Mouse (Mus musculus) embryo, embryonic 11.5 days (tissue): ENCODE measurements around the gene Tmprss9.
"Not testable (repeated sequence)": the region's sequence is repeated elsewhere in the genome, so short reads cannot be mapped to it uniquely, and the experiment has no call there.

Source experiments
- DNase-seq: peaks from one replicate; pipeline ENCODE4 v3.0.0-alpha.2; 2012; ENCODE audit warnings: low read depth, low spot score

Gene Tmprss9

DNA sequence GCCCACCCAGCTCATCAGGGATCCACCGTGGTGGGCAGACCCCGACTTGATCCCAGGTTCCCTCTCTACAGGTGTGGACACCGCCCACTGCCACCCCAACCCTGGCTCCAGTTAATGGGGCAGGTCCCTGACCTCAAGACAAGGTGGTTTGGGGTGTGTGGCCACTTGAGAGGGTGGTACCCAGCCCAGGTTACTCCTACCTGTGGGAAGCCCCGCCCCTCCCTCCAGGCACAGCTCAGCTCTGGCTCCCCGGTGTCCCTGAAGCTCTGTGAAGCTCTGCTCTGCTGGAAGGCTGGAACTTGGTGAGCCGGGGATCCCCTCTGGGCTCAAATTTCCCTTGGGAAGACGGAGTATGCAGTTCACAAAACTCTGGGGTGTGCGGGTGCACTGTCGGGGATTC is at the start of gene Tmprss9:
Tmprss9 (plus strand) TSS at position 268 of the 400 bp plus-strand sequence.
- no peak for DNase-seq

DNA sequence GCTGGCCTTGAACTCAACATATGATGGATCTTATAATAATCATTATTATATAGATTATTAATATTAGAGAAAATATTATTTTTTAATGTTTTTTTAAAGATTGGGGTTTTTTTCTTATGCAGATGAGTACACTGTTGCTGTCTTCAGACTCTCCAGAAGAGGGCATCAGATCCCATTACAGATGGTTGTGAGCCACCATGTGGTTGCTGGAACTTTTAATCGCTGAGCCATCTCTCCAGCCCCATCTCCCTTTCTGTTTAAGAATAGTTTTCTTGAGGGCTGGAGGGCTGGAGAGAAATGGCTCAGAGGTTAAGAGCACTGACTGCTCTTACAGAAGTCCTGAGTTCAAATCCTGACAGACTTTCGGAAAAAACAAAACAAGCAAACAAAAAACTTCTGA is 49.7 kb upstream of the Tmprss9 start:
- DNase-seq: no peak

DNA sequence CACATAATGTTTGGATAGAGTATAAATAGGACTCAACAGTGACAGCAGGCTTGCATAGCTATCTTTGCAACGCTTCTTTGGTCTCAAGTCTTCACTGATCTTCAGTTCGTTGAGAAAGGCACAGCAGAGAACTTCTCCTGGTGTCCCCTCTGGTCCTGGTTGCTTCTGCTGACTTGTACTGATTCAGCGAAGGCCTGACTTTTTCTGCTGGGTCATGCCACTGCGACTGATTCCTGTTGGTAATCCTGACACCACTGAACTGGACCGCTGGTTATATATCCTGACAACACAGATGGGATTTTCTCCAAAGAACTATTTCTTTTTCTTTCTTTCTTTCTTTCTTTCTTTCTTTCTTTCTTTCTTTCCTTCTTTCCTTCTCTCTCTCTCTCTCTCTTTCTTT is 49.1 kb upstream of the Tmprss9 start:
- no peak for DNase-seq

DNA sequence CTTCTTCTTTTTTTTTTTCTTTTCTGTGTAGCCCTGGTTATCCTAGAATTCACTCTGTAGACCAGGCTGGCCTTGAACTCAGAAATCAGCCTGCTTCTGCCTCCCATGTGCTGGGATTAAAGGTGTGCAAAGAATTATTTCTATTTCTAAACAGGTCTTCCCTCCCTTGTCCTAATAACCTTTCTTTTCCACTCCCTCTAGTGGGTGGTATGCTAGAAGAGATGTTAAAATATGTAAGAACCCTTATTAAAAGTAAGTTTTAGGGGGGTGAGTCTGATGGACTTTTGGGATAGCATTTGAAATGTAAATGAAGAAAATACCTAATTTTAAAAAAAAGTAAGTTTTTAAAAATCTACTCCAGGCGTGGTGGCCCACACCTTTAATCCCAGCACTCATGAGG is 48.3 kb upstream of the Tmprss9 start:
- no peak for DNase-seq

DNA sequence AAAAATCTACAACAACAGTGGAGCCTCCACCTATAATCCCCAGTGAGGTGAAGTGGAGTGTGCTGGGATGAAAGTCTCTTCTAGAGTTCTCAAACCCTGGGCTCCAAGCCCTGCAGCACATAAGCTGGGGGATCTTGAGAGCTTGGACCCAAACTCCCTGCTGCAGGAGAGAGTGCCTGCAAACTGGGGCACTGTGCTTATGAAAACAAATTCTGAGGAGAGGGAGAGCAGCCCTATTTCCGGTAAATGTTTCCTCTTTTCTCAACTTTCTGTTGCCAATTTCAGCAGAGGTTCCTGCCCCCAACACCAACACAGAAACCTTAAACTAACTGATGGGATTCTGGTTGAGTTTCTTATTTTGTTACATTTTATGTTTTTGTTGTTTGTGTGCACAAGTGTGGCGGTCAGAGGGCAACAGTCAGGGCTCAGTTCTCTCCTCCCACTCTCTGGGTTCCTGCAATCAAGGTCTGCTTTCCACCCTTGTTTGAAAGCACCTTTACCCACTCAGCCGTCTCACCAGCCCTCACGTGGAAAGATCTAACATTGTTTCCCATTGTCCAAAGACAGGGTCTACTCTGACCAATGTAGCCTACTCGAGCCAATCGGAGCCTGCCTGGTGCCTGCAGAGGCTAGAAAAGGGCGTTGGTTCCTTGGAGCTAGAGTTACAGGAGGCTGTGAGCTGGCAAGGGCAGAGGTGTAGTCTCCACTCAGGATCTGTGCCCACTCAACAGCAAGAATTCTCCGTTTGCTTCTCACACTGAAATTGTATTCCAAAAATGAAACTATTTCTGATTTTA is 47.6 kb upstream of the Tmprss9 start:
- no peak for DNase-seq

DNA sequence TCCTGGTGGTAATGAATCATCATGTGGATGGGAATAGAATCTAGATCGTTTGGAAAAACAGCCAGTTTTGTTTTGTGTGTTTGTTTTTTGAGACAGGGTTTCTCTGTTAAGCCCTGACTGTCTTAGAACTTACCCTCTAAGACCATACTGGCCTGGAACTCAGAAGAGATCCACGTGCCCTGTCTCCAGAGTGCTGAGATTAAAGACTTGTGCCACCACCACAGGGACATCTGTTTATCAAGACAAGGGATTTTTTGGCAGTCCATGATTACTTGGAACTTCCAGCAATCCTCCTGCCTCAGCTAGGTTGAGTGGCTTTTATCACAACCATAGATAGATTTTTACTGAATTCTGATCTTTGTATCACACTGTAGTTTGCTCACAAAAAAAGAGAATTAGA is 46.8 kb upstream of the Tmprss9 start:
- DNase-seq: no peak

DNA sequence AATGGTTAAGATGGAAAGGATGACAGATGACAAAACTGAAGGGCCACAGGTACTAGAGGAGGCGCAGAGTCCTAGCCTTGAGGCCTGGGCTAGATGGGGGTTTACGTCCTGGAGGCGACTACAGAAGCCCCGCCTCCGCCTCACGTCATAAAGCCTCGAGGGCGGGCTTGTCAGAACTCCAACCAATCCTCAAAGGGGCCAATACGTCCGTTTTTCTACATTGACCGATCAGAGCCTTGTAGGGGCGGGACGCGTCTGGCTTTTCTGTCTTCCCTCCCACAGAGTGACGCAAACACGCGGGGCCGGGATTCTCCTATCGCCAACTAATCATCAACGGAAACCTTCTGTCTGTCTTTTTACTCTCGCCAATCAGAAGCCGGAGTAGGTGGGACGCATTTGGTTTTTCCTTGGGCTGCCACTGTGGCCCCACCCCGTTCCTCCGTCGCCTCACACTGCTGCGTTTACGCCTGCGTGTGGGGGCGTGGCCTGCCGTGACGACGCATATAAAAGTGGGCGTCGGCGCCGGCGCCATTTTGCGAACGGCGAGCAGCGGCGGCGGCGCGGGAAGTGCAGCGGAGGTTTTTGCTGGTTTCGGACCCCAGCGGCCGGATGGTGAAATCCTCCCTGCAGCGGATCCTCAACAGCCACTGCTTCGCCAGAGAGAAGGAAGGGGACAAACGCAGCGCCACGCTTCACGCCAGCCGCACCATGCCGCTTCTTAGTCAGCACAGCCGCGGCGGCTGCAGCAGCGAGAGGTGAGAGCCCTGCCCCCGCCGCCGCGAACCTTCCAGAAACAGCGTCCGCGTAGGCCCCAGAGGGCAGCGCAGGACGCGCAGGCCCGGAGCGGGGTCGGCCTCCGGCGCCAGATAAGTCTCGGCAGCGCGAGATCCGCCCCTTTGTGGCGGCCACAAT is 45.2 kb upstream of the Tmprss9 start, which contains the start of gene Oaz1:
Oaz1 (plus strand) TSS at position 506 of the 912 bp plus-strand sequence.
- DNase-seq: peak; percentile 99

DNA sequence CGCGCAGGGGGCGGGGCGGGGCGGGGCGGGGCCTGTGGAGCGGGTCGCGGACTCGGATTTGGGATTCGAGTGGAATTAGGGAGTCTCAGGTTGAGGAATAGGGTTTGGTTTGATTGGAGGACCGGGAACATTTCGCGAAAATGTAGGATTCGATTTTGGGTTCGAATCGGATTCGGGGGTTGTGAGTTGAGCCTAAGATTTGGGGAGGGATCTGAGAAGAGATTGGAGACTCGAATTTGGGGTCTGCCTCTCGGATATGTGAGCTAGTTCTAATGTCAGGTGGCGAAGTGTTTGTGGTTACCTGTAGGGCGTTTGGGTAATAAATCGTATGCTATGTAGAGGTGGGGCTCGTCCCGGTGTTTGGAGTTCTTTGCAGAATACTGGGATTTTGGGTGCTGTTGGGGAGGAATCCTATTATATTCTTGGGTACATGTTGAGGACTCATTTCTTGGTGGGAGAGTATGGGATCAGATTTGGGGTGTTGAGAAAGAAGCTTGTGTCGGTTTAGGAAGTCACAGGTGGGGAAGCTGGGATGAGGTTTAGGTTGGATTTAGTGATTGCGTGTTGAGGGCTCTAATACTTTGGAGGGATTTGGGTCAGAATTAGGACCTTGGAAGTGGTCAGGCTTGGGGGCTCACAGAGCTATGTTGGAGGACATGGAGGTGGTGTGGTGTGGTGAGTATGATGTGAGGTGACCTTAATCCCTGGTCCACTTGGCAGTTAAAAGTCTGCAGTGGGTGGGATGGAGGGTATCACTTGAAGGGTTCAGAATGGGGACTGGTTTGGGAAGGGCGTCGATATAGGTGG is 44.4 kb upstream of the Tmprss9 start:
- DNase-seq: no peak

DNA sequence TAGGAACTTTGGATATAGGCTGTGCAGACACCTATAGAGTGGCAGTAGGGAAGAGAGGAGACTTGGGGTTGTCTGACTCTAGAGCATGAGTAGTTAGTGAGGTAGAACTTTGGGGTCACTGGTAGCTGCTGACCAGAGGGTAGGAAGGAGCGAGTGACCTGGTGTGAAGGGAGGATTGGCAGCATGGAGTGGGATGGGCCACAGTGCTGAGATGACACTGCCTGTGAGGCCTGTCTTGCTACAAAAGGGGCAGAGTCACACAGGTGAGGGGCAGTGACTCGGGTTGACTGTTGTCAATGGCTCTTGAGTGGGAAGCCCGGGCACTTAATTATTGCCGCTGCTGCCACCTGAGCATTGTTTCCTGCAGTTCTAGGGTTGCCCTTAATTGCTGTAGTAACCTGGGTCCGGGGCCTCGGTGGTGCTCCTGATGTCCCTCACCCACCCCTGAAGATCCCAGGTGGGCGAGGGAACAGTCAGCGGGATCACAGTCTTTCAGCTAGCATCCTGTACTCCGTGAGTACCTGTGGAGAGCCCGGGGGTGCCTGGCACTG is 43.7 kb upstream of the Tmprss9 start:
- DNase-seq: no peak

DNA sequence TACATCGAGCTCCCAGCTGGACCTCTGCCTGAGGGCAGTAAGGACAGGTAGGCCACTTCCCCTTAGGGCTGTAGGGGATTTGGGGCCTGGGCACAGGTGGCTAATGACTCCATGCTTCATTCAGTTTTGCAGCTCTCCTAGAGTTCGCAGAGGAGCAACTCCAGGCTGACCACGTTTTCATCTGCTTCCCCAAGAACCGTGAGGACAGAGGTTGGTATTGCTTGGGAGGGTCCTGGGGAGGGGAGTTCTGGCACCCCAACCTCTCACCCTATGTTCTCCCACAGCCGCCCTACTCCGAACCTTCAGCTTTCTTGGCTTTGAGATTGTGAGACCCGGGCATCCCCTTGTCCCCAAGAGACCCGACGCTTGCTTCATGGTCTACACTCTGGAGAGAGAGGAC is 43.1 kb upstream of the Tmprss9 start:
- DNase-seq: not testable (repeated sequence)

DNA sequence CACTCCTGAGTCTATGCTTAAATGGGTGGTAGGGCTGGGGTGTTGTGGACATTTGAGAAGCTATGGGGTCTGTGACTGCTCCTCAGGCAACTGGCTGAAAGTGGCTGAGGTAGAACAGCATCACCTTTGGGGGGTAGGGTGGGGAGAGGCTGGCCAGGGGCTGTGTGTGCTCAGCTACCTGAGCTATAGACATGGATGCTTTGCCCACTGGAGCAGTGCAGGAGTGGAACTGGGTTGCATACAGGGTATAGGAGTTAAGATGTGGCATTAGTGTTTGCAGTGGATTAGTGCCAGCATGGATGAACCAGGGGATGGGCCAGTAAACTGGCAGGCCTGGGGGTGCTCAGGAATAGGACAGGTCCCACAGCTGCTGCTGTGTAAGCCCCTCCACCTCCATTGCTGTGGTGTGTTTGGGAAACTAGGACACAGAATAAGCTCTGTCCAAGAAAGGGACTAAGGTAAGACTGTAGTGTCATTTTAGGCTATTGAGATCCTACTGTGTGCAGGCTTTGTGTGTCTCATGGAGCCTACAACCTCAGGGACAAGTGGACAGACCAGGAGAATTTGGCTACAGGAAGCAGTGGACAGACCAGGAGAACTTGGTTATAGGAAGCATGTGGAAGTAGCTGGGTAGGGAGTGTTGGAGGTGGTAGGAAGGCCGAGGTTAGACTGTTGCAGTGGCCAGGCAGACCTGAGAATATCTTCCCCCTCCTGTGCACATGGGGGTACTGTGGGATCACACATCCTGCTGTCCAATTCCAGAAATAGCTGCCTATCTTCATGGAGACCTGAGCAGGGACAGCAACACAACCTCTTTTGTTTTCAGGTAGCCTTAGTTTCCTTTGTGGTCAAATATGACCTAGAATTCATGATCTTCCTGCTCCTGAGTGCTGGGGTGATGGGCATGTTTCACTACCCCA is 42.0 kb upstream of the Tmprss9 start:
- DNase-seq: no peak

DNA sequence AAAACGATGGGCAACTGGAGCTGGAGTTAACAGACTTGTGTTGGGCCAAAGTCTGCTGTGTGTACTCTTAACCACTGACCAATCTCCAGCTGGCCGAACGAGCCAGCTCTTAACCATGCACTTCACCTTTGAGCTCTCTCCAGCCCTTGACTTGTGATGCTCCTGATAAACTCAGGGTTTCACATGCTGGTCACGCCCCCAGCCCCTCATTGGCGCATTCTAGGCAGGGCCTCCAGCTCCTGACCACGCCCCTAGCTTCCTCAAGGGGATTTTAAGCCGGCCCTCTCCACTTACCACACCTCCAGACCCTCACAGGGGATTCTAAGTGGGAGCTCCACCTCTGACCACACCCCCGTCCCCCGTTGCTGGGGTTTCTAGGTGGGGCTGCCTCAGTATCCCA is 40.5 kb upstream of the Tmprss9 start:
- DNase-seq: peak; percentile 67

DNA sequence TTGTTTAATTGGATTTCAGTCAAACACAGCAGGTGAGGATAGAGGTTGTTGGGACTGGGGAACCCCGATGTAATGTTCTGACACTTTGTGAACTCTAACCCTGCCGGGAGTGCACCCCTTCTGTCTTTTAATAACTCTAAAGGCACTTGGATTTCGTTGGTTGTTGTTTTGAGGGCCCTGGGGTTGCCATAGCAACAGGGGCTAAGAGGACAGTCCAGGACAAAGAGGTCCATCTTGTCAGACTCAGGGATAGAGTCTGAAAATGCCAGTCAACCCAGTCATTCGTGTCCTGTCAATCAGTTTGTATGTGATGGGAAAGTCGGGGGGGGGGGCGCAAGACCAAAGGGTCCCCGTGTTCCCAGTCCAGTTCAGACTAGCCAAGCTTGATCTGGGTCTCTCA is 38.8 kb upstream of the Tmprss9 start:
- no peak for DNase-seq

DNA sequence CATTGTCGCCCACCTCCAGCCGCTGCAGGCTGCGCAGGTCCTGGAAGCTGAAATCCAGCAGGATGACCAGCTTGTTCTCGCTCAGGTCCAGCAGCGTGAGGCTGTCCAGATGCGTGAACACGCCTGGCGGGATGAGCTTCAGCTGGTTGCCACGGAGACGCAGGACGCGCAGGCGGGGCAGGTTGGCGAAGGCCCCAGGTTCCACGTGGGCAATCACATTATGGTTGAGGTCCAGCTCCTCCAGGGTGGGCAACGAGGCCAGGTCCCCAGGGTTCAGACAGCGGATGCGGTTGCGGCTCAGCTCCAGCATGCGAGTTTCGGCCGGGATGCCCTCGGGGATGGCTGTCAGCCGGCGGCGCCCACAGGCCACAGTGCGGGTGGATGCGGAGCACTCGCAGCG is 36.0 kb upstream of the Tmprss9 start:
- DNase-seq: no peak

DNA sequence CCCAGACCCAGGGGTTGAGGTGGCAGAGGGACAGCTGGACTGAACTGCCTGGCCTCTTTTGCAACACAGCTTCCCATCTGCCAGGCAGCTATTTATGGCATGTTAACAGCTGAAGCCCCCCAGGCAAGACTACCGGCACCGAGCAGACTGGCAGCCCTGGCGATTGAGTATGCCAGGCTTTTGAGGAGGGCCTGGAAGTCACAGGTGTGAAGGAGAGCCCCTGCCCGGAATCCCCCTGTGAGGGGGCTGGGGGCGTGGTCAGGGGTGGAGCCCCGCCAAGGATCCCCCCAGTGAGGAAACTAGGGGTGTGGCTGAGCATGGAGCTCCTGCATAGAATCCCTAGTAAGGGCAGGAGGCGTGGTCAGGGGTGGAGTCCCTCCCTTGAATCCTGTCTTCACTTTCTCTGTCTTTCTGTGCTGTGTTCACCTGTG is 34.7 kb upstream of the Tmprss9 start:
- no peak for DNase-seq

DNA sequence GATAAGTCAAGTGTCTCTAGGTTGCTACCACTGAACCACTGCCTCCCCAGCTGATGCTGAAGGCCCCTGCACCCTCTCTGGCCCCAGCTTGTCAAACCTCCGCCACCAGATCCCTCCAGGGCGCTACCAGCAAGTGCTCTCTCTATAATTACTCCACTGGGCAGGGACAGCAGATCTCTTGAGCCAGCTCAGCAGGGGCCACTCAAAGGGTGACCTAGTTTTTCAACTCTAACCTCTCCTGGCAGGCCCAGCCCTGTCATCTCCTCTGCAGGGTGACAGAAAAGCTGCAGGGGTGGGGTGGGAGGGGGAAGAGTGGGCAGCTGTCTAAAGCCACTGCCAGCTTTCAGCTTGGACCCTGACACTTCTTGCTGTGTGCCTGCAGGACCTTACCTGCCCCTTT is 33.8 kb upstream of the Tmprss9 start:
- DNase-seq: no peak

DNA sequence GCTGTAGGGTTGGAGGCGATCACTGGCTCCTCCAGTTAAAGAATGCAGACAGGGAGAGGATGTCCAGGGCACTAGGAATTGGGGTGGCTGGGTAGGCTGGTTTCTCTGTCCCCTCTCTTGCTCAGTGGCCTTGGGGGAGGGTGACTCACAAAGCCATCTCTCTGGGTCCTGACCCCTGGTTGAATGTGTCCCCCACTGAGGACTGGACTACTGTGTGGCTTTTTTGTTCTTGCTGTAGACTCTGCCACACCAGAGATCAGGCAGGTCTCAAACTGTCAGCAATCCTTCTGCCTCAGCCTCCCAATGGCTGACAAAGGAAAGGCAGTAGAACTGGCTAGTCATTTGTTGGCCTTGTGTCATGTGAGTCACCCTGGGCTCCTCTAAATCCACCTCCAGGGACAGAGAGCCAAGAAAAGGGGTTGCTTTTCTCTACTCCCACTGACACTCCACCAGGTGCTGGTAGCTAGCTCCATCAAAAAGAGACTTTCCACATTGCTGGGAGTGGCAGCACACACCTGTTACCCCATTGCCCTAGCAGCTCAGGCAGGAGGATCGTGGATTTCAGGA is 33.2 kb upstream of the Tmprss9 start:
- no peak for DNase-seq

DNA sequence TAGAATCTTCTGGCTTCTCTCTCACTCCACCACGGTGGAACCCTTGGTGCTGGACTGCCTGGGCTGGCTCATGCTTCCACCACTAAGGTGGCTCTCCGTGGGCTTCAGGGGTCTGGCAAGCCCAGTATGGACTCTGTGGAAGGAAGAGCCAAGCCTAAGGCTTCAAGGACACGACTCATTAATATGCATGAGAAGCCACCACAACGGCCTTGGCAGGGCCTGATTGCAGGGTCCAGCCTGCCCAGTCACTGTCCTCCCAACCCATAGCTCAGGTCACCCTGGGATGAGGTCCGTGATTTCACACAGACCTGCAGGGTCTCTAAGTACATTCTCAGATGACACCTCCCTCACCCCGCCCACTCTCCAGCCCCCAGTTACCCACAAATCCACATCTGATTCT is 31.8 kb upstream of the Tmprss9 start:
- no peak for DNase-seq

DNA sequence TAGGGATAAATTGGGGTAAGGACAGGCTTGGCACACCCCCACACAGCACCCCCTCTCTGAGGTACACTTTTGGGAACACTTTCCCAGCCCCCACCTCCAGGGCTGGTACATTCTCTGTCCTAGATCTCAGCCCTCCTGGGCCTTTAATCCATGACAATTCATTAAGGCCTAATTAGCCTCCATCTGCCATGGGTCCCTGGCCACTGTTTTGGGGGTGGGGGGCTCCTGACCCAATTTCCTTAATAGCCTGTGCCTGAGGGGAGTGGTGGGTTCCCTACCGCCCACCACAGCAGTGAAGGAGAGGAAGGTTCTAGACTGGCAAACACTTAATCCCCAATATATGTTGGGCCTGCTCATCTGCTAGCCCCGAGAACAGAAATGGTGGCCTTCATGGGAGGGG is 30.0 kb upstream of the Tmprss9 start:
- no peak for DNase-seq

DNA sequence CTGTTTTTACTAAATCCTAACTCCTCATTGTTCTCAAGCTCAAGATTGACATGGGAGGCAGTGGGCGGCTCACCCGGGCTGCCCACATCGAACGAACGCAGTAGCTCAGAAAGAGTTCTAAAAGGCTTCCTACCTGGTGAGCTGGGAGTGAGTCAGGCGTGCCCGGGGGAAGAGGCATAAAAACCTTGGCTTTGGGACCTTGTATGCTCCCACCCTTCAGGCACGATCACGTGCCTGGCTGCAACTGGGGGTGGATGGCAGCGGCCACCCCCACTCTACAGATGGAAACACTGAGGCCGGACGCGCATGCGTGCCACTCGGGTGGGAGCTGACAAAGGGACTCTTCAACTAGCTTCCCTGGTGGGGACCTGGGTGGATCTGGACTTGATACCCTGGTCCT is 29.3 kb upstream of the Tmprss9 start:
- DNase-seq: no peak
